24 mouse cellular contexts compared by ENCODE assay signal in genomic region chr11:105323530-105323929, GRCm38 (mm10). TPM values are rescaled to one million over a fixed set of nuclear protein-coding genes. Genes with fewer than 3 reads are reported as not detected.
DNase-seq lines count a peak whose midpoint lies in the region; ATAC-seq and TF ChIP-seq lines count a peak whose summit lies in the region.
"Had no signal": no experiment of that assay in that cellular context is flagged by ENCODE, and none has a peak within 500 bp of the region (broad histone marks: within the 10 kb centered on the region; RNA-seq: fewer than 3 reads in every experiment).

No protein-coding gene starts in this region.

- WGBS in embryonic facial prominence, embryonic 13.5 days = 80% methylated on average over 5 of the region's 5 CpGs
- WGBS in embryonic facial prominence, embryonic 10.5 days = 82% methylated on average over 5 of the region's 5 CpGs
- WGBS in lung, embryonic 15.5 days = 61% methylated on average over 5 of the region's 5 CpGs
- WGBS in midbrain, postnatal 0 days = 90% methylated on average over 5 of the region's 5 CpGs

- H3K4me2 ChIP-seq in embryonic facial prominence, embryonic 13.5 days = no peak overlapping the region
- H3K4me2 ChIP-seq in lung, embryonic 15.5 days = no peak overlapping the region
- no peak overlapping the region for H3K4me2 ChIP-seq in midbrain, postnatal 0 days (ENCODE audit: low read depth, low read length, poor library complexity, severe bottlenecking)
- H3K4me2 ChIP-seq: heart, embryonic 12.5 days; heart, embryonic 15.5 days; hindbrain, embryonic 13.5 days had no signal

- DNase-seq in embryonic facial prominence, embryonic 10.5 days (ENCODE audit: low spot score) = no peak
- DNase-seq in lung, postnatal 14 days = peak; percentile 26
- peak; percentile 36 to 72 for DNase-seq in lung, postnatal 4 days
- DNase-seq in embryo, embryonic 10.5 days (ENCODE audit: low spot score) = no peak
- no peak for DNase-seq in midbrain, postnatal 0 days (ENCODE audit: low spot score)
- DNase-seq: adrenal gland, postnatal 10 days; adrenal gland, postnatal 36 days; cerebellum, adult 18-20 months; cerebellum, adult 9-10 months; cerebellum, postnatal 14 days; gastrocnemius, postnatal 25 days; heart, adult 18-20 months; heart, postnatal 10 days; heart, postnatal 36 days had no signal

- no peaks in the 10 kb centered on the region for H3K9me3 ChIP-seq in embryonic facial prominence, embryonic 13.5 days
- no peaks in the 10 kb centered on the region for H3K9me3 ChIP-seq in embryonic facial prominence, embryonic 10.5 days
- no peaks in the 10 kb centered on the region for H3K9me3 ChIP-seq in lung, embryonic 15.5 days
- H3K9me3 ChIP-seq in midbrain, postnatal 0 days (ENCODE audit: low read length) = no peaks in the 10 kb centered on the region
- H3K9me3 ChIP-seq: heart, embryonic 15.5 days; hindbrain, embryonic 10.5 days; hindbrain, embryonic 13.5 days had no signal

- ATAC-seq in embryonic facial prominence, embryonic 13.5 days (ENCODE audit: insufficient number of reproducible peaks, insufficient read depth, low FRiP score, low TSS enrichment, low read depth) = no peak
- peak; percentile 23; the same call in 1 of the 2 replicates for ATAC-seq in lung, embryonic 15.5 days (ENCODE audit: borderline replicate concordance, extremely low read depth, low FRiP score, low TSS enrichment)
- ATAC-seq in erythroid progenitor cell, adult 5-6 weeks (replicated peaks; ENCODE audit: low FRiP score, poor library complexity, severe bottlenecking) = no peak
- ATAC-seq in midbrain, postnatal 0 days (ENCODE audit: low FRiP score) = no peak
- ATAC-seq: activated CD4-positive, CD25-positive, alpha-beta regulatory T cell, adult 4 months; forebrain, embryonic 14.5 days; hindbrain, embryonic 16.5 days had no signal

- 0 out of 2 replicates have a peak overlapping the region, but pooled peaks have one; percentile 11 for H3K27ac ChIP-seq in embryonic facial prominence, embryonic 13.5 days
- no peak overlapping the region for H3K27ac ChIP-seq in embryonic facial prominence, embryonic 10.5 days (replicated peaks)
- no peak overlapping the region; the same call in 1 of the 2 replicates for H3K27ac ChIP-seq in lung, embryonic 15.5 days
- no peak overlapping the region for H3K27ac ChIP-seq in midbrain, postnatal 0 days (ENCODE audit: low read depth, low read length)
- H3K27ac ChIP-seq: heart, embryonic 15.5 days; hindbrain, embryonic 10.5 days; hindbrain, embryonic 13.5 days had no signal

- H3K9ac ChIP-seq in embryonic facial prominence, embryonic 13.5 days = no peak overlapping the region
- H3K9ac ChIP-seq in lung, embryonic 15.5 days = no peak overlapping the region
- H3K9ac ChIP-seq in midbrain, postnatal 0 days (replicated peaks; ENCODE audit: low read length, poor library complexity, severe bottlenecking) = no peak overlapping the region
- H3K9ac ChIP-seq: heart, embryonic 12.5 days; heart, embryonic 15.5 days; hindbrain, embryonic 13.5 days had no signal

- TF ChIP-seq CTCF in midbrain, postnatal 0 days (IDR thresholded peaks at IDR 0.05) = no peak

- no peaks in the 10 kb centered on the region for H3K27me3 ChIP-seq in embryonic facial prominence, embryonic 13.5 days
- H3K27me3 ChIP-seq in embryonic facial prominence, embryonic 10.5 days (replicated peaks; ENCODE audit: low read depth, poor library complexity, severe bottlenecking) = no peaks in the 10 kb centered on the region
- no peaks in the 10 kb centered on the region for H3K27me3 ChIP-seq in lung, embryonic 15.5 days
- H3K27me3 ChIP-seq in midbrain, postnatal 0 days (ENCODE audit: insufficient read depth, low read length) = no peaks in the 10 kb centered on the region
- H3K27me3 ChIP-seq: heart, embryonic 12.5 days; heart, embryonic 15.5 days; hindbrain, embryonic 13.5 days had no signal

- H3K4me3 ChIP-seq in embryonic facial prominence, embryonic 13.5 days = no peak overlapping the region
- no peak overlapping the region for H3K4me3 ChIP-seq in embryonic facial prominence, embryonic 10.5 days
- H3K4me3 ChIP-seq in lung, embryonic 15.5 days = no peak overlapping the region
- no peak overlapping the region for H3K4me3 ChIP-seq in midbrain, postnatal 0 days (ENCODE audit: low read depth, low read length)
- H3K4me3 ChIP-seq: heart, embryonic 12.5 days; heart, embryonic 15.5 days; hindbrain, embryonic 10.5 days; hindbrain, embryonic 13.5 days had no signal

- H3K4me1 ChIP-seq in embryonic facial prominence, embryonic 13.5 days = peaks cover 6% of the 10 kb centered on the region
- peaks cover 6% of the 10 kb centered on the region for H3K4me1 ChIP-seq in embryonic facial prominence, embryonic 10.5 days
- H3K4me1 ChIP-seq in lung, embryonic 15.5 days = no peaks in the 10 kb centered on the region; the same call in 1 of the 2 replicates
- H3K4me1 ChIP-seq in midbrain, postnatal 0 days (ENCODE audit: insufficient read depth, low read length) = no peaks in the 10 kb centered on the region
- H3K4me1 ChIP-seq: heart, embryonic 15.5 days had no signal

- H3K36me3 ChIP-seq in embryonic facial prominence, embryonic 13.5 days = peaks cover 40% of the 10 kb centered on the region
- peaks cover 56% of the 10 kb centered on the region for H3K36me3 ChIP-seq in embryonic facial prominence, embryonic 10.5 days (replicated peaks)
- H3K36me3 ChIP-seq in lung, embryonic 15.5 days = peaks cover 13% of the 10 kb centered on the region
- no peaks in the 10 kb centered on the region for H3K36me3 ChIP-seq in midbrain, postnatal 0 days (ENCODE audit: insufficient read depth, low read length)
- H3K36me3 ChIP-seq: heart, embryonic 15.5 days; hindbrain, embryonic 13.5 days had no signal

RNA-seq across cellular contexts. Expression of gene Mrc2, which starts 31.1 kb away (rescaled TPM):
- 30.8 and 31.1 TPM in 2 replicates for polyA plus RNA-seq in embryonic facial prominence, embryonic 13.5 days (2015; fragmentation: Nextera tagmentation; extraction: Ambion mirVana)
- 26.9 and 27.6 TPM in 2 replicates for polyA plus RNA-seq in embryonic facial prominence, embryonic 10.5 days (2016; fragmentation: Nextera tagmentation; extraction: Ambion mirVana)
- polyA plus RNA-seq in lung, embryonic 15.5 days (2015; fragmentation: Nextera tagmentation; extraction: Ambion mirVana) = 26.0 and 29.5 TPM in 2 replicates
- total RNA-seq in erythroid progenitor cell, adult 5-6 weeks (2015; ENCODE audit: low replicate concordance) = not detected in 2 replicates
- total RNA-seq in erythroid progenitor cell, adult 5-6 weeks (2017; ENCODE audit: low replicate concordance) = not detected in 2 replicates
- 16.8 and 20.5 TPM in 2 replicates for total RNA-seq in midbrain, postnatal 0 days (2014; rRNA removed)
- 3.4 TPM in 2 replicates for polyA plus RNA-seq in midbrain, postnatal 0 days (2015; fragmentation: Nextera tagmentation; extraction: Ambion mirVana)
- polyA plus RNA-seq: activated CD4-positive, CD25-positive, alpha-beta regulatory T cell, adult 4 months had no signal

Comparison
In these comparisons a context has a peak if more than half of its experiments do, and no peak if none do; other contexts are left out.
1. DNase-seq: peak in lung, postnatal 14 days (single experiment) and lung, postnatal 4 days (2 of 2); none in embryonic facial prominence, embryonic 10.5 days (single experiment), embryo, embryonic 10.5 days (single experiment) and midbrain, postnatal 0 days (single experiment).